Mouse (Mus musculus) heart, adult 2 months (tissue): ENCODE data around the gene Cdc42ep5. TPM values are rescaled to one million over a fixed set of nuclear protein-coding genes. Genes with fewer than 3 reads are reported as not detected.

Experiments
- DNase-seq, 2 experiments: peaks; one replicate each; pipeline ENCODE4 v3.0.0; 2021
- H3K27ac ChIP-seq: fragments of 200-600 bp; 2 replicates; pipeline ENCODE4 v1.8.1; 2022
- H3K27me3 ChIP-seq: fragments of 200-500 bp; 2 replicates; pipeline ENCODE4 v1.6.1; 2012; ENCODE audit warnings: mild to moderate bottlenecking, low read length, inconsistent platforms, mixed read lengths; ENCODE audit not compliant: control insufficient read depth, insufficient read depth
- H3K36me3 ChIP-seq: fragments of 200-500 bp; 2 replicates; pipeline ENCODE4 v1.6.1; 2012; ENCODE audit warnings: low read length, inconsistent platforms; ENCODE audit not compliant: control insufficient read depth, insufficient read depth
- H3K4me1 ChIP-seq: fragments of 200-500 bp; 2 replicates; pipeline ENCODE4 v1.6.1; 2011; ENCODE audit warnings: low read length; ENCODE audit not compliant: control insufficient read depth, insufficient read depth
- H3K4me3 ChIP-seq: fragments of 200-600 bp; 2 replicates; pipeline ENCODE4 v1.8.1; 2022
- H3K79me2 ChIP-seq: fragments of 200-500 bp; replicated peaks from 2 replicates; pipeline ENCODE4 v1.6.1; 2012; ENCODE audit warnings: mild to moderate bottlenecking, inconsistent platforms, low read length, moderate library complexity, mixed read lengths; ENCODE audit not compliant: control insufficient read depth, insufficient read depth
- H3K9ac ChIP-seq: fragments of 200-500 bp; 2 replicates; pipeline ENCODE4 v1.6.1; 2012; ENCODE audit warnings: low read depth, mild to moderate bottlenecking, control low read depth, inconsistent platforms, low read length, mixed read lengths
- CTCF ChIP-seq: fragments of 200-600 bp; IDR thresholded peaks from 2 replicates; pipeline ENCODE4 v1.8.1; 2022; ENCODE audit warnings: antibody characterized with exemption, mild to moderate bottlenecking, moderate library complexity
- EP300 ChIP-seq: fragments of 200-500 bp; IDR thresholded peaks from 2 replicates; pipeline ENCODE4 v1.6.1; 2011; ENCODE audit warnings: low read depth, low read length, control low read depth; ENCODE audit not compliant: insufficient read depth
- POLR2A ChIP-seq: fragments of 200-500 bp; IDR thresholded peaks from 2 replicates; pipeline ENCODE4 v1.6.1; 2011; ENCODE audit warnings: mild to moderate bottlenecking, low read depth, low read length, control low read depth; ENCODE audit not compliant: insufficient read depth
- WGBS: fragments of 180-500 bp; shearing (Covaris S2); methylation state at CpG from one replicate; pipeline ENCODE4 v1.1.7; 2018; 5-methylcytosine and 5-hydroxymethylcytosine counted together
- intact Hi-C: fragments of 180-260 bp; cut with DNase I; formaldehyde crosslinking; loops from one replicate; pipeline ENCODE4 v1.15.1; 2025
- polyA plus RNA-seq: library from polyadenylated mRNA; depleted of rRNA; stranded (reverse); fragments of >200 nt; gene quantifications from 2 replicates; pipeline ENCODE4 v1.2.3, GENCODE M21; 2012; rRNA removed
- total RNA-seq, 2 experiments: library from RNA; stranded (reverse); gene quantifications; 2 replicates each; pipeline ENCODE4 v1.2.3; 2021

Cdc42ep5 gene
- total and polyA plus RNA-seq, 3 experiments: 3.1 to 10.7 (median 5.8) TPM

GRCm38 (mm10) chr7:4103411-4103810 lies 61.2 kb downstream of the Cdc42ep5 start:
- WGBS: 16% methylated on average over 4 of the region's 4 CpGs
- no peak for DNase-seq
- H3K4me3 ChIP-seq: no peak overlapping the region
- H3K27me3 ChIP-seq: no peaks in the 10 kb centered on the region
- no peaks in the 10 kb centered on the region for H3K4me1 ChIP-seq
- H3K36me3 ChIP-seq: no peaks in the 10 kb centered on the region
- TF ChIP-seq POLR2A (no peak), EP300 (no peak), CTCF (peak; percentile 74)
- H3K9ac ChIP-seq: no peak overlapping the region
- intact Hi-C loops: loop anchor here (2.0 kb wide), 2 partner anchors 323 to 367 kb away; no protein-coding TSS in a partner anchor
- no peaks in the 10 kb centered on the region for H3K79me2 ChIP-seq
- no peak overlapping the region for H3K27ac ChIP-seq

Other genes with a start within 250 kb of the Cdc42ep5 start
- under 1 TPM; 0.29 to 0.34 TPM for gene Lilra6, start 249.4 kb downstream of the Cdc42ep5 start, total RNA-seq
- 0.41 and 0.94 TPM in 2 replicates for gene Lilra6, start 249.4 kb downstream of the Cdc42ep5 start, polyA plus RNA-seq
- 1 to 10 TPM; 1.0 to 1.7 TPM for gene Lair1, start 101.7 kb downstream of the Cdc42ep5 start, total RNA-seq
- 2.1 and 3.3 TPM in 2 replicates for gene Lair1, start 101.7 kb downstream of the Cdc42ep5 start, polyA plus RNA-seq
- gene Ttyh1, start 45.5 kb downstream of the Cdc42ep5 start, total RNA-seq: 1 to 10 TPM in 1 of 2 experiments, under 1 TPM in 1; 0.91 to 2.6 TPM
- 2.8 and 5.1 TPM in 2 replicates for gene Ttyh1, start 45.5 kb downstream of the Cdc42ep5 start, polyA plus RNA-seq
- 10 to 100 TPM; 31.2 to 36.4 TPM for gene Leng8, start 27.8 kb downstream of the Cdc42ep5 start, total RNA-seq
- 263 and 281 TPM in 2 replicates for gene Leng8, start 27.8 kb downstream of the Cdc42ep5 start, polyA plus RNA-seq
- gene Leng9, start 14.5 kb downstream of the Cdc42ep5 start, total RNA-seq: 1 to 10 TPM; 2.2 to 3.7 TPM
- 3.3 TPM in 2 replicates for gene Leng9, start 14.5 kb downstream of the Cdc42ep5 start, polyA plus RNA-seq
- 1 to 10 TPM; 1.2 to 1.4 TPM for gene Lilra5, start 72.9 kb upstream of the Cdc42ep5 start, total RNA-seq
- gene Lilra5, start 72.9 kb upstream of the Cdc42ep5 start, polyA plus RNA-seq: 1.1 and 1.3 TPM in 2 replicates
- not detected for gene Ncr1, start 172.9 kb upstream of the Cdc42ep5 start, total RNA-seq
- gene Ncr1, start 172.9 kb upstream of the Cdc42ep5 start, polyA plus RNA-seq: 0.41 and 1.2 TPM in 2 replicates
- 1 to 10 TPM in 1 of 2 experiments, under 1 TPM in 1; 0.50 to 1.9 TPM for gene Gp6, start 232.9 kb upstream of the Cdc42ep5 start, total RNA-seq
- gene Gp6, start 232.9 kb upstream of the Cdc42ep5 start, polyA plus RNA-seq: 0.44 and 0.76 TPM in 2 replicates